Mouse (Mus musculus) cortical plate, adult 2 months (tissue): ENCODE data around the gene Mrnip.

ENCODE experiments used
- CTCF ChIP-seq: fragments of 200-500 bp; IDR thresholded peaks from 2 replicates; pipeline ENCODE4 v1.5.1; 2011; ENCODE audit warnings: mild to moderate bottlenecking, control low read depth, low read length; ENCODE audit not compliant: insufficient read depth; ENCODE audit errors: extremely low read depth
- POLR2A ChIP-seq: fragments of 200-500 bp; IDR thresholded peaks from 2 replicates; pipeline ENCODE4 v1.6.1; 2011; ENCODE audit warnings: mild to moderate bottlenecking, low read length, control low read depth; ENCODE audit not compliant: insufficient read depth; ENCODE audit errors: extremely low read depth

GRCm38 (mm10) chr11:50180478-50181231, 6.4 kb downstream of the Mrnip start:
- TF ChIP-seq POLR2A (no peak), CTCF (no peak)
